Mouse (Mus musculus) midbrain, postnatal 0 days (tissue): ENCODE results near the gene Gpr132. TPM values are rescaled to one million over a fixed set of nuclear protein-coding genes. Genes with fewer than 3 reads are reported as not detected.
A peak's percentile ranks its signal among the peaks of the same experiment; 100 is the strongest.

Experiments
- ATAC-seq: fragments of 200-750 bp; cut with Nextera tagmentation; 2 replicates; pipeline ENCODE4 v1.8.0; 2017; ENCODE audit warnings: moderate number of reproducible peaks, mild to moderate bottlenecking, moderate TSS enrichment, moderate library complexity; ENCODE audit not compliant: low FRiP score
- DNase-seq: peaks from one replicate; pipeline ENCODE4 v3.0.0-alpha.2; 2015; ENCODE audit warnings: low spot score
- H3K27ac ChIP-seq: fragments of 300-500 bp; sonication (generic); 2 replicates; pipeline ENCODE4 v1.5.1; 2014; ENCODE audit warnings: low read depth, mild to moderate bottlenecking, low read length, mixed read lengths
- H3K27me3 ChIP-seq: fragments of 300-500 bp; sonication (generic); 2 replicates; pipeline ENCODE4 v1.6.1; 2014; ENCODE audit warnings: low read length, control low read depth, mixed read lengths; ENCODE audit not compliant: insufficient read depth
- H3K36me3 ChIP-seq: fragments of 300-500 bp; sonication (generic); 2 replicates; pipeline ENCODE4 v1.6.1; 2014; ENCODE audit warnings: low read length, control low read depth, mixed read lengths; ENCODE audit not compliant: insufficient read depth
- H3K4me1 ChIP-seq: fragments of 300-500 bp; sonication (generic); 2 replicates; pipeline ENCODE4 v1.6.1; 2014; ENCODE audit warnings: mild to moderate bottlenecking, control low read depth, antibody characterized with exemption, low read length, mixed read lengths; ENCODE audit not compliant: insufficient read depth
- H3K4me2 ChIP-seq: fragments of 300-500 bp; sonication (generic); 2 replicates; pipeline ENCODE4 v1.6.1; 2014; ENCODE audit warnings: low read depth, mild to moderate bottlenecking, low read length, mixed read lengths; ENCODE audit not compliant: poor library complexity, severe bottlenecking
- H3K4me3 ChIP-seq: fragments of 300-500 bp; sonication (generic); 2 replicates; pipeline ENCODE4 v1.5.1; 2014; ENCODE audit warnings: low read depth, mild to moderate bottlenecking, low read length, moderate library complexity
- H3K9ac ChIP-seq: fragments of 300-500 bp; sonication (generic); replicated peaks from 2 replicates; pipeline ENCODE4 v1.6.1; 2014; ENCODE audit warnings: mild to moderate bottlenecking, low read length, moderate library complexity, mixed read lengths; ENCODE audit not compliant: poor library complexity, severe bottlenecking
- H3K9me3 ChIP-seq: fragments of 300-500 bp; sonication (generic); 2 replicates; pipeline ENCODE4 v1.6.1; 2016; ENCODE audit warnings: low read length, control low read depth
- CTCF ChIP-seq: IDR thresholded peaks from 2 replicates; pipeline ENCODE4 v1.5.1; 2016; ENCODE audit warnings: antibody characterized with exemption, mild to moderate bottlenecking
- WGBS: fragments of 180-500 bp; shearing (Covaris S2); extraction: QIAGEN DNeasy Blood & Tissue Kit; methylation state at CpG from one replicate; pipeline ENCODE4 v1.1.7; 2014; 5-methylcytosine and 5-hydroxymethylcytosine counted together
- polyA plus RNA-seq: library from polyadenylated mRNA; unstranded; fragments of >200 nt; fragmentation: Nextera tagmentation; extraction: Ambion mirVana; gene quantifications from 2 replicates; pipeline ENCODE4 v1.2.1, GENCODE M21; 2015
- total RNA-seq: library from RNA; depleted of rRNA; stranded (reverse); fragments of >200 nt; gene quantifications from 2 replicates; pipeline ENCODE4 v1.2.3, GENCODE M21; 2014

Gpr132 gene
- total and polyA plus RNA-seq, 2 experiments from 2014 or later: 0.06 to 0.16 TPM

- DNase-seq (no peak), ATAC-seq (no peak)
- H3K27ac ChIP-seq: no peak overlapping the region
- H3K9me3 ChIP-seq: no peaks in the 10 kb centered on the region
- H3K36me3 ChIP-seq: peaks cover 34% of the 10 kb centered on the region
- 81% methylated on average over 7 of the region's 7 CpGs for WGBS
- TF ChIP-seq CTCF: no peak
- no peak overlapping the region for H3K4me2 ChIP-seq
- H3K9ac ChIP-seq: no peak overlapping the region
- no peak overlapping the region for H3K4me3 ChIP-seq
- no peaks in the 10 kb centered on the region for H3K27me3 ChIP-seq
- H3K4me1 ChIP-seq: peaks cover 5% of the 10 kb centered on the region; the same call in 1 of the 2 replicates
Observed at GRCm38 (mm10) chr12:112813370-112813769, 54.7 kb downstream of the Gpr132 start.

GRCm38 (mm10) chr12:112810092-112810885, 57.7 kb downstream of the Gpr132 start:
- no peak overlapping the region for H3K4me3 ChIP-seq
- WGBS: 67% methylated on average over 19 of the region's 19 CpGs
- H3K9me3 ChIP-seq: no peaks in the 10 kb centered on the region
- H3K4me1 ChIP-seq: peaks cover 11% of the 10 kb centered on the region; the same call in 1 of the 2 replicates
- H3K27ac ChIP-seq: no peak overlapping the region
- ATAC-seq (no peak), DNase-seq (no peak)
- H3K27me3 ChIP-seq: no peaks in the 10 kb centered on the region
- H3K36me3 ChIP-seq: peaks cover 33% of the 10 kb centered on the region
- peak overlapping the region; percentile 79 for H3K4me2 ChIP-seq
- TF ChIP-seq CTCF: no peak
- H3K9ac ChIP-seq: no peak overlapping the region

GRCm38 (mm10) chr12:112809641-112810040, 58.4 kb downstream of the Gpr132 start:
- Histone ChIP-seq H3K36me3 (peaks cover 30% of the 10 kb centered on the region), H3K4me2 (peak overlapping the region; percentile 79), H3K9ac (peak overlapping the region; percentile 68), H3K27me3 (no peaks in the 10 kb centered on the region), H3K4me1 (peaks cover 11% of the 10 kb centered on the region; the same call in 1 of the 2 replicates), H3K4me3 (peak overlapping the region; percentile 66), H3K9me3 (no peaks in the 10 kb centered on the region), H3K27ac (peak overlapping the region; percentile 75)
- DNase-seq (no peak), ATAC-seq (no peak)
- WGBS: 16% methylated on average over 8 of the region's 8 CpGs
- TF ChIP-seq CTCF: no peak

GRCm38 (mm10) chr12:112808587-112809364, 59.3 kb downstream of the Gpr132 start, which contains the start of gene Clba1:
Gene Clba1 (plus strand): TSS chr12:112808937.
- Histone ChIP-seq H3K4me1 (peaks cover 11% of the 10 kb centered on the region; the same call in 1 of the 2 replicates), H3K9ac (peak within 1 kb of the TSS; percentile 68), H3K4me2 (peak within 1 kb of the TSS; percentile 79), H3K27me3 (no peaks in the 10 kb centered on the region), H3K36me3 (peaks cover 21% of the 10 kb centered on the region), H3K27ac (peak within 1 kb of the TSS; percentile 75), H3K4me3 (peak within 1 kb of the TSS; percentile 66), H3K9me3 (no peaks in the 10 kb centered on the region)
- TF ChIP-seq CTCF: peak; percentile 71
- ATAC-seq (peak; percentile 92), DNase-seq (peak; percentile 98)
- WGBS: under 1% methylated on average over 64 of the region's 64 CpGs

GRCm38 (mm10) chr12:112808212-112808586, 59.8 kb downstream of the Gpr132 start:
- peak overlapping the region; percentile 68; the same call in 1 of the 2 replicates for H3K9ac ChIP-seq
- ATAC-seq (no peak; the same call in 1 of the 2 replicates), DNase-seq (no peak)
- H3K4me3 ChIP-seq: peak overlapping the region; percentile 66
- peak overlapping the region; percentile 75 for H3K27ac ChIP-seq
- peaks cover 19% of the 10 kb centered on the region for H3K36me3 ChIP-seq
- H3K27me3 ChIP-seq: no peaks in the 10 kb centered on the region
- H3K4me2 ChIP-seq: peak overlapping the region; percentile 79
- H3K9me3 ChIP-seq: no peaks in the 10 kb centered on the region
- TF ChIP-seq CTCF: no peak
- 65% methylated on average over 5 of the region's 5 CpGs for WGBS
- H3K4me1 ChIP-seq: peaks cover 11% of the 10 kb centered on the region; the same call in 1 of the 2 replicates
